Mouse (Mus musculus): ENCODE results near the gene Copg2.

GRCm38 (mm10) chr6:30748358-30748910 is 148.2 kb downstream of the Copg2 start:
- no peak for TF ChIP-seq POLR2AphosphoS5 (IDR thresholded peaks at IDR 0.05; ENCODE audit: insufficient replicate concordance, low read depth, low read length)
- TF ChIP-seq CTCF (IDR thresholded peaks at IDR 0.05; ENCODE audit: low read depth, low read length): no peak

Measured in G1E (cell line).